Mouse (Mus musculus) bone marrow, adult 2 months (tissue): ENCODE measurements around the gene Zfp618. TPM values are rescaled to one million over a fixed set of nuclear protein-coding genes. Genes with fewer than 3 reads are reported as not detected.

Experiments used
- H3K27ac ChIP-seq: fragments of 200-500 bp; 2 replicates; pipeline ENCODE4 v1.5.1; 2012; ENCODE audit warnings: low read depth, mild to moderate bottlenecking, control low read depth, inconsistent platforms, low read length; ENCODE audit not compliant: control insufficient read depth, poor library complexity, insufficient read depth
- H3K4me1 ChIP-seq: fragments of 200-500 bp; 2 replicates; pipeline ENCODE4 v1.6.1; 2011; ENCODE audit warnings: low read length; ENCODE audit not compliant: control insufficient read depth, insufficient read depth
- H3K4me3 ChIP-seq: fragments of 200-500 bp; replicated peaks from 2 replicates; pipeline ENCODE3; 2011; ENCODE audit warnings: mild to moderate bottlenecking, low read depth, low read length, control low read depth; ENCODE audit not compliant: control insufficient read depth
- CTCF ChIP-seq: fragments of 200-500 bp; IDR thresholded peaks from 2 replicates; pipeline ENCODE4 v1.5.1; 2011; ENCODE audit warnings: low read length, control low read depth; ENCODE audit not compliant: control insufficient read depth, insufficient read depth
- POLR2A ChIP-seq: fragments of 200-500 bp; IDR thresholded peaks from 2 replicates; pipeline ENCODE4 v1.6.1; 2011; ENCODE audit warnings: low read depth, mild to moderate bottlenecking, control low read depth, low read length, borderline replicate concordance; ENCODE audit not compliant: control insufficient read depth
- WGBS: fragments of 180-500 bp; shearing (Covaris S2); methylation state at CpG from one replicate; pipeline ENCODE4 v1.1.7; 2018; 5-methylcytosine and 5-hydroxymethylcytosine counted together
- polyA plus RNA-seq: library from polyadenylated mRNA; stranded (reverse); fragments of >200 nt; gene quantifications from 2 replicates; pipeline ENCODE4 v1.2.4, GENCODE M21; 2011; ENCODE audit warnings: low replicate concordance; ENCODE audit not compliant: missing spikeins, insufficient read depth, insufficient read length

The Zfp618 gene
- polyA plus RNA-seq, 1 experiment: 0.40 TPM

GRCm38 (mm10) chr4:62964844-62965496 lies 403 bp upstream of the Zfp618 start:
- Histone ChIP-seq H3K4me1 (no peaks in the 10 kb centered on the region), H3K4me3 (no peak overlapping the region), H3K27ac (no peak overlapping the region)
- 15% methylated on average over 49 of the region's 52 CpGs for whole genome bisulfite sequencing
- TF ChIP-seq POLR2A (no peak), CTCF (no peak)

- Histone ChIP-seq H3K4me1 (no peaks in the 10 kb centered on the region), H3K4me3 (no peak overlapping the region), H3K27ac (no peak overlapping the region)
- 25% methylated on average over 5 of the region's 5 CpGs for WGBS
- TF ChIP-seq POLR2A (no peak), CTCF (no peak)
Measured at GRCm38 (mm10) chr4:62969526-62969925, 4.2 kb downstream of the Zfp618 start.

GRCm38 (mm10) chr4:62971991-62972390 lies 6.6 kb downstream of the Zfp618 start:
- H3K4me3 ChIP-seq: no peak overlapping the region
- no peak for TF ChIP-seq POLR2A
- TF ChIP-seq CTCF: no peak
- no peak overlapping the region for H3K27ac ChIP-seq
- no peaks in the 10 kb centered on the region for H3K4me1 ChIP-seq
- WGBS: 69% methylated on average over 1 of the region's 1 CpGs

- TF ChIP-seq CTCF (no peak), POLR2A (no peak)
- 81% methylated on average over 3 of the region's 3 CpGs for WGBS
- Histone ChIP-seq H3K4me3 (no peak overlapping the region), H3K27ac (no peak overlapping the region), H3K4me1 (no peaks in the 10 kb centered on the region)
Measured at GRCm38 (mm10) chr4:62973086-62973485, 7.7 kb downstream of the Zfp618 start.

- Histone ChIP-seq H3K4me1 (no peaks in the 10 kb centered on the region), H3K27ac (no peak overlapping the region), H3K4me3 (no peak overlapping the region)
- no peak for TF ChIP-seq CTCF
- TF ChIP-seq POLR2A: no peak
- WGBS: 81% methylated on average over 2 of the region's 2 CpGs
Measured at GRCm38 (mm10) chr4:62974901-62975300, 9.5 kb downstream of the Zfp618 start.

- Histone ChIP-seq H3K4me1 (no peaks in the 10 kb centered on the region), H3K4me3 (no peak overlapping the region), H3K27ac (no peak overlapping the region)
- no peak for TF ChIP-seq CTCF
- TF ChIP-seq POLR2A: no peak
- 76% methylated on average over 6 of the region's 6 CpGs for whole genome bisulfite sequencing
Measured at GRCm38 (mm10) chr4:62975541-62975940, 10.2 kb downstream of the Zfp618 start.

GRCm38 (mm10) chr4:62977454-62977853 lies 12.1 kb downstream of the Zfp618 start:
- Histone ChIP-seq H3K4me3 (no peak overlapping the region), H3K27ac (no peak overlapping the region), H3K4me1 (no peaks in the 10 kb centered on the region)
- 83% methylated on average over 6 of the region's 6 CpGs for WGBS
- TF ChIP-seq POLR2A: no peak
- TF ChIP-seq CTCF: no peak

GRCm38 (mm10) chr4:62978501-62978911 lies 13.1 kb downstream of the Zfp618 start:
- TF ChIP-seq CTCF (no peak), POLR2A (no peak)
- WGBS: 90% methylated on average over 10 of the region's 10 CpGs
- no peaks in the 10 kb centered on the region for H3K4me1 ChIP-seq
- H3K4me3 ChIP-seq: no peak overlapping the region
- H3K27ac ChIP-seq: no peak overlapping the region

- WGBS: 84% methylated on average over 2 of the region's 2 CpGs
- TF ChIP-seq POLR2A (no peak), CTCF (no peak)
- H3K4me3 ChIP-seq: no peak overlapping the region
- H3K4me1 ChIP-seq: no peaks in the 10 kb centered on the region
- H3K27ac ChIP-seq: no peak overlapping the region
Measured at GRCm38 (mm10) chr4:62981572-62981971, 16.2 kb downstream of the Zfp618 start.
